Mouse (Mus musculus): ENCODE results near the gene Slc7a15.
A peak's percentile ranks its signal among the peaks of the same experiment; 100 is the strongest.

Slc7a15 gene

GRCm38 (mm10) chr12:8506954-8507707 is 91.7 kb downstream of the Slc7a15 start:
- DNase-seq (ENCODE audit: low spot score in 2 of 2) = no peak

- DNase-seq (ENCODE audit: low spot score in 2 of 2) = no peak
These were observed 94.7 kb downstream of the Slc7a15 start for GRCm38 (mm10) chr12:8504131-8504530.

GRCm38 (mm10) chr12:8502546-8502945 is 96.3 kb downstream of the Slc7a15 start:
- no peak for DNase-seq (ENCODE audit: low spot score in 2 of 2)

GRCm38 (mm10) chr12:8501571-8502305 is 97.1 kb downstream of the Slc7a15 start:
- DNase-seq (ENCODE audit: low spot score in 2 of 2) = no peak

GRCm38 (mm10) chr12:8500597-8501570 is 98.0 kb downstream of the Slc7a15 start:
- no peak for DNase-seq (ENCODE audit: low spot score in 2 of 2)

GRCm38 (mm10) chr12:8499871-8500596 is 98.8 kb downstream of the Slc7a15 start, which contains the start of gene Rhob:
TSS of gene Rhob (minus strand) at chr12:8500009.
- peak; percentile 93 to 95 for DNase-seq (ENCODE audit: low spot score in 2 of 2)

- DNase-seq (ENCODE audit: low spot score in 2 of 2) = peak in 1 of 2 experiments; percentile 46
These were observed 99.6 kb downstream of the Slc7a15 start for GRCm38 (mm10) chr12:8499001-8499870.

- DNase-seq (ENCODE audit: low spot score in 2 of 2) = no peak
These were observed 100.3 kb downstream of the Slc7a15 start for GRCm38 (mm10) chr12:8498591-8499000.

GRCm38 (mm10) chr12:8498148-8498571 is 100.7 kb downstream of the Slc7a15 start:
- no peak for DNase-seq (ENCODE audit: low spot score in 2 of 2)

GRCm38 (mm10) chr12:8497314-8497706 is 101.6 kb downstream of the Slc7a15 start:
- DNase-seq (ENCODE audit: low spot score in 2 of 2) = no peak

GRCm38 (mm10) chr12:8496679-8497313 is 102.1 kb downstream of the Slc7a15 start:
- DNase-seq (ENCODE audit: low spot score in 2 of 2) = no peak

GRCm38 (mm10) chr12:8495881-8496678 is 102.8 kb downstream of the Slc7a15 start:
- DNase-seq (ENCODE audit: low spot score in 2 of 2) = no peak

- DNase-seq (ENCODE audit: low spot score in 2 of 2) = no peak
These were observed 104.2 kb downstream of the Slc7a15 start for GRCm38 (mm10) chr12:8494675-8495074.

- DNase-seq (ENCODE audit: low spot score in 2 of 2) = no peak
These were observed 105.5 kb downstream of the Slc7a15 start for GRCm38 (mm10) chr12:8493386-8493785.

GRCm38 (mm10) chr12:8489098-8489497 is 109.8 kb downstream of the Slc7a15 start:
- no peak for DNase-seq (ENCODE audit: low spot score in 2 of 2)

GRCm38 (mm10) chr12:8488652-8488980 is 110.2 kb downstream of the Slc7a15 start:
- DNase-seq (ENCODE audit: low spot score in 2 of 2) = no peak

- peak; percentile 62 to 82 for DNase-seq (ENCODE audit: low spot score in 2 of 2)
These were observed 110.8 kb downstream of the Slc7a15 start for GRCm38 (mm10) chr12:8487959-8488651.

GRCm38 (mm10) chr12:8487281-8487680 is 111.6 kb downstream of the Slc7a15 start:
- DNase-seq (ENCODE audit: low spot score in 2 of 2) = no peak

All from urinary bladder, postnatal 4 days (tissue).